Mouse (Mus musculus) ovary, postnatal 36 days (tissue): ENCODE data around the gene Dohh.

Experiments
- DNase-seq: peaks from one replicate; pipeline ENCODE4 v3.0.0; 2022; ENCODE audit warnings: low spot score, mixed read lengths

The Dohh gene

GRCm38 (mm10) chr10:81356991-81357844 is 27.0 kb upstream of the Dohh start, which contains the start of gene Mfsd12:
Gene Mfsd12, plus strand, starts transcription at chr10:81357491.
- peak; percentile 91 for DNase-seq

- DNase-seq, result no peak
Observed at GRCm38 (mm10) chr10:81358209-81358608, 26.0 kb upstream of the Dohh start.

DNA sequence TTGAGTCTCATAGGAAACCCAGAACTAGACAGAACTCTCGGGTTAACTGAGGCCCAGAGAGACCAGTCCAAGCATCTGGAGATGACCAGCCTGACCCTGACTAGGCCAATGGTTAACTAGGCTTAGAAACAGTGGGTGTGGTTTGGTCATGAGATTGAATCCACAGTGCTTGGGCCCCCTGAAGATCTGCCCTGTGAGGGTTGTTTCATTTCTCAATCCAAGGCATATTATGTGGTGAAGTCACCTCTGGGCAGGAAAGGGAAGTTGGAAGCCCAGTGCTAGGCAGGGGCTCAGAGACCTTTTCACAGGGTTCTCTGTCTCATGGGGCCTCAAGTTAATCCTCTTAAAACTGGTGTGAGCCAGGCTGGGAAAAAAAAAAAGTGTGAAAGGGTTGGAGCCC is 25.4 kb upstream of the Dohh start:
- no peak for DNase-seq

- no peak for DNase-seq
Observed at GRCm38 (mm10) chr10:81360721-81361120, 23.5 kb upstream of the Dohh start.

DNA sequence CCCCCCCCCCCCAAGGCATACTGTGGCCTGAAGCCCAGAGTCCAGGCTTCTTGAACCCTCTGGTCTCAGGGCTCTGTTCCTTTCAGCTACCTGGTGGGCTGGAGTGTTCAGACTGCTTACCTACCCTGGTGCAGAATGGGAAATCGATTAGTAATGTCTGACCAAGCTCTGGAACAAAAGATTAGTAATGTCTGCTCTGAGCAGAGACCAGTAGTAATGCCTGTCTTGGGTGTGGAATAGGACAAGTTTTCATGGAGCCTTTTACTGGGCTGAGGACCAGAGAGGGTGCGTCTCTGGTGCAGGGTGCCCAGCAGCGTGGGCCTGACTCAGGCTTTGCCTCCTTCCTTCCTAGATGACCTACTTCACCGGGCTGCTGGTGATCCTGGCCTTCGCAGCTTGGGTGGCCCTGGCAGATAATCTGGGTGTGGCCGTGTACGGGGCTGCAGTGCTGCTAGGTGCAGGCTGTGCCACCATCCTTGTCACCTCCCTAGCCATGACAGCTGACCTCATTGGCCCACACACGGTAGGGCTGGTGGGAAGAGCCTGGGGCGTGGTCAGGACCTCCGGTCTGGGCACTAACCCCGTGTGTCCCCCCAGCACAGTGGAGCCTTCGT is 21.8 kb upstream of the Dohh start:
- DNase-seq, result no peak

GRCm38 (mm10) chr10:81363436-81364346 is 20.5 kb upstream of the Dohh start:
- DNase-seq, result no peak

GRCm38 (mm10) chr10:81364666-81365065 is 19.6 kb upstream of the Dohh start:
- no peak for DNase-seq

- no peak for DNase-seq
Observed at GRCm38 (mm10) chr10:81365073-81365472, 19.2 kb upstream of the Dohh start.

GRCm38 (mm10) chr10:81365672-81366476 is 18.4 kb upstream of the Dohh start, which contains the start of gene 4930404N11Rik:
Gene 4930404N11Rik, minus strand, starts transcription at chr10:81365816.
- no peak for DNase-seq

- DNase-seq, result no peak
Observed at GRCm38 (mm10) chr10:81366477-81367206, 17.6 kb upstream of the Dohh start.

GRCm38 (mm10) chr10:81367207-81367495 is 17.1 kb upstream of the Dohh start:
- DNase-seq, result no peak

GRCm38 (mm10) chr10:81375322-81375721 is 8.9 kb upstream of the Dohh start:
- no peak for DNase-seq

DNA sequence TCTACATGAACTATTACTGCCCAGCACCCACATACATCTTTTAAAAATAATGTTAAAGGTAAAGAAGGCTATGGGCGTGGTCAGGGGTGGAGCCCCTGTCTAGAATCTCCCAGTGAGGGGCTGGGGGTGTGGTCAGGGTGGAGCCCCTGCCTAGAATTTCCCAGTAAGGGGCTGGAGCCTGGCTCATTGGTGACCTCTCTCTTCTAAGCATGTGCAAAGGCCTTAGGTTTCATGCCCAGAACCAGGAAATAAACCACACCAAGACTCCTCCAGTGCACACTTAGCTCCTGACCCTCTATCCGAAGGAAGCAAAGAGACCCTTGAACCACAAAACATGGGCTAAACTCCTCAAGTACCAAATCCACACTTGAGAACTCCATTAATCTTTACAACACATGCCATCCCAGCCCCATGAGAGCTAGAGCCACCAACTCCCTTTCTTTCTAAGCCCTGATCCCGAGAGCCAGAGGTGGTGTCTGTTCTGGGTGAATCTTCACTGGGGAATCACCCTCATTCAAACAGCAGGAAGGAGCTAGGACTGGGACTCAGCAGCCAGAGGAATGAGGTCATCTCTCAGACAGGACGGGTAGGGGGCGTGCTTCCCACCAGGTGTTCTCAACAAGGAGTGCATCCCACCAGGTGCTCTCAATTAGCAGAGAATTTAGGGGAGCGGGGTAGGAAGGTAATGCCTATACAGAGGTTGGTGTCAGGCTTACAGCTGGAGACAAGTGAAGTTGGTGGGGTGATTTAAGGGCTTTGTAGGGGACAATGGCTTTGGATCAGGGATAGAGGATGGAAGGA is 7.5 kb upstream of the Dohh start:
- no peak for DNase-seq

- DNase-seq, result no peak
Observed at GRCm38 (mm10) chr10:81377362-81377664, 6.9 kb upstream of the Dohh start.

GRCm38 (mm10) chr10:81377793-81378552 is 6.3 kb upstream of the Dohh start, which contains the start of gene Fzr1:
Gene Fzr1, minus strand, starts transcription at chr10:81378516.
- no peak for DNase-seq

DNA sequence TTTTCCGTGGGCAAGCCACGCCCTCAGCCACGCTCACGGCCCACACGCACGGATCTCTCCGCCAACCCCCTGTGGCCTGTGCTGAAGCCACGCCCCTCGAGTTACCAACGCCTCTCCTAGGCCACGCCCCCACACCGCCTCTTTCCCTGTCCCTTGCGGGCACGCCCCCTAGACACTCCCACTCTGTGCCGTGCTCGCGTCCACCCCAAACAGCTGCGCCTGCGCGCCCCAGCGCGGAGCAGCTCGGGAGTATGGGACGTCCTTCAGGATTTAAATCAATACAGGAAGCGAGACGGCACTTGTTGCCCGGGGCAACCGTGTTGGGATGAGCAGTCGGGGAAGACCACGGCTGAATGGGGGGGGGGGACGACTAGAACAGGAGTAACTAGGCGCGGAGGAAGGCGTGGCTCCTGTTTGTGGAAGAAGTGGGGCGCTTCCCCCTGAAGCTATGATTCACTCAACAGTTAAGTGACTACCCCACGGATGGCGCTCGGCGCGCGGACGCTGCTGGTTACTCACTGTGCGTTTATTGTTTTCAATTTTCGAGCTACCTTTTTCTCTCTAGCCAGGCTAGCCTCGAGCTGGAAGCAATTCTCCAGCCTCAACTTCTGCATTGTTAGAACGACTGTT is 5.6 kb upstream of the Dohh start:
- DNase-seq, result peak; percentile 100

DNA sequence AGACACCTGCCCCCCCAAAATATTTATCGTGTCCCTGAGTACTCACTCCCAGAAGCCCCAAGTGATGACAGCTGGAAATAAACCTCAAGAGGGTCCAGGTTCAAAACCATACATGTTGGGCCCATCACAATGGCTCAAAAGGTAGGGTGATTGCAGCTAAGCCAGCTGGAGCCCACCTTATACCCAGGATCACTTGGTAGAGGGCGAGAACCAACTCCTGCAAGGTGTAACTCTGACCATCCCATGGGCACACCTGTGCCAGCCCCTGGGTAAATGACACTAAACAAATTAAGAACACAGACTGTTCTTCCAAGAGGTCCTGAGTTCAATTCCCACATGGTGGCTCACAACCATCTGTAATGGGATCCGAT is 5.1 kb upstream of the Dohh start:
- no peak for DNase-seq

DNA sequence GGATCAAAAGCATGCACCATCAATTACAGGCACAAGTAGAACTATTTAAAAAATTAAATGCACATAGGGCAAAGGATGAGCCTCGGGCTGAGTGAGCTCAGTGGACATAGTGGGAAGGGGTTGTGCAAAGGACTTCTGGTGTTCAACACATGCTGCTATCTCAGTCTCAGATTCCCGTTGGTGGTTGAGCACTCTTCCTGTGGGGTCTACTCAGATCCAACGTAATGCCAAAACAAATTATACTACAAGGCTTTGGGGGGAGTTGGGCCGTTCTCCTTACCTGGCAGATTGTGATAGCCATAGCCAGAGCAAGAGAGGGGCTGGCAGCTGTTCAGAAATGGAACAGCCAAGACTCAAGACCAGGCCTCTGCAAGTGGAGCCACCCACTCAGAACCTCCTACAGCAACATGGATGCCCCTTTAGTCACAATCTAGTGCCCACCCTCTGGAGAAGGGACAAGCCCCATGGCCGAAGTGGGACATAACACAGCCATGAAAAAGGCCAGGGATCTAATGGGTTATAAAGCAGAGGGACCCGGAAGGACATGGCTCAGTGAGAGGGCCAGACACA is 4.3 kb upstream of the Dohh start:
- DNase-seq, result no peak

DNA sequence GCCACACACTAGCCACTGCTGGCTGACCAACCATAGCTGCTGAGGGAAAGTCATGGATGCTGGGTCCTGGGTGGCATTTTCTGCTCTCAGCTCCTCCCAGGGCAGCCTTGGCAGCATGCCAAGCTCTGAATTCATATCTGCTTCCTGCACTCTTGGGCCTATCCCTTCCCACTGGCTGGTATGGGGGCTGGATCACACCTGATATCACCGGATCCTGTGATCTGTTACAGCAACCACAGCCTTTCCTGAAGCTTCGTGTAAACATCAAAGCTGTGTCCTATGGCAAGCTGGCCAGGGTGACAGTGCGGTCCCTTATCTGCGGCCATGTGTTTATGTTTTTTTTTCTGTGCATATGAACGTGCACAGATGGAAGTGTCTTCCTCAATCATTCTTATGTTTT is 2.2 kb upstream of the Dohh start:
- no peak for DNase-seq
